Mouse (Mus musculus) forebrain, embryonic 14.5 days (tissue): ENCODE results near the gene Col11a2. TPM values are rescaled to one million over a fixed set of nuclear protein-coding genes. Genes with fewer than 3 reads are reported as not detected.
"Not testable (repeated sequence)": the region's sequence is repeated elsewhere in the genome, so short reads cannot be mapped to it uniquely, and the experiment has no call there.

Source experiments
- ATAC-seq: fragments of 200-750 bp; cut with Nextera tagmentation; 2 replicates; pipeline ENCODE4 v1.8.0; 2017; ENCODE audit warnings: mild to moderate bottlenecking, moderate library complexity
- DNase-seq: peaks from one replicate; pipeline ENCODE4 v3.0.0-alpha.2; 2015; ENCODE audit warnings: low spot score
- H3K27ac ChIP-seq: fragments of 300-500 bp; sonication (generic); 2 replicates; pipeline ENCODE4 v1.5.1; 2014; ENCODE audit warnings: low read depth, mild to moderate bottlenecking, control low read depth, low read length, moderate library complexity
- H3K27me3 ChIP-seq: fragments of 300-500 bp; sonication (generic); replicated peaks from 2 replicates; pipeline ENCODE4 v1.6.1; 2014; ENCODE audit warnings: low read length, control low read depth, mixed read lengths; ENCODE audit not compliant: control insufficient read depth, insufficient read depth
- H3K36me3 ChIP-seq: fragments of 300-500 bp; sonication (generic); 2 replicates; pipeline ENCODE4 v1.6.1; 2014; ENCODE audit warnings: low read length, control low read depth; ENCODE audit not compliant: control insufficient read depth, insufficient read depth
- H3K4me1 ChIP-seq: fragments of 300-500 bp; sonication (generic); 2 replicates; pipeline ENCODE4 v1.6.1; 2014; ENCODE audit warnings: antibody characterized with exemption, low read length, control low read depth; ENCODE audit not compliant: control insufficient read depth, insufficient read depth
- H3K4me2 ChIP-seq: fragments of 300-500 bp; sonication (generic); 2 replicates; pipeline ENCODE4 v1.6.1; 2014; ENCODE audit warnings: mild to moderate bottlenecking, control low read depth, low read length
- H3K4me3 ChIP-seq: fragments of 300-500 bp; sonication (generic); 2 replicates; pipeline ENCODE4 v1.5.1; 2014; ENCODE audit warnings: low read depth, low read length, control low read depth
- H3K9ac ChIP-seq: fragments of 300-500 bp; sonication (generic); 2 replicates; pipeline ENCODE4 v1.6.1; 2014; ENCODE audit warnings: mild to moderate bottlenecking, low read length, control low read depth, moderate library complexity
- H3K9me3 ChIP-seq: fragments of 300-500 bp; sonication (generic); replicated peaks from 2 replicates; pipeline ENCODE4 v1.6.1; 2016; ENCODE audit warnings: low read length, control low read depth, mixed read lengths; ENCODE audit not compliant: control insufficient read depth
- WGBS: fragments of 180-500 bp; shearing (Covaris S2); extraction: QIAGEN DNeasy Blood & Tissue Kit; methylation state at CpG from one replicate; pipeline ENCODE4 v1.1.7; 2014; 5-methylcytosine and 5-hydroxymethylcytosine counted together
- polyA plus RNA-seq: library from polyadenylated mRNA; unstranded; fragments of >200 nt; fragmentation: Nextera tagmentation; extraction: Ambion mirVana; gene quantifications from 2 replicates; pipeline ENCODE4 v1.2.1, GENCODE M21; 2014

Gene Col11a2
- polyA plus RNA-seq, 1 experiment from 2014 or later, result 0.95 TPM

- 47% methylated on average over 2 of the region's 2 CpGs for WGBS
- H3K27ac ChIP-seq, H3K36me3 ChIP-seq, H3K4me2 ChIP-seq, H3K4me3 ChIP-seq, DNase-seq, H3K9me3 ChIP-seq, H3K4me1 ChIP-seq, H3K9ac ChIP-seq, ATAC-seq: not testable (repeated sequence)
- H3K27me3 ChIP-seq, result 0 out of 2 replicates have a peak, but pooled peaks cover 11% of the 10 kb centered on the region
Measured at GRCm38 (mm10) chr17:34000796-34001195, 38.4 kb upstream of the Col11a2 start.

DNA sequence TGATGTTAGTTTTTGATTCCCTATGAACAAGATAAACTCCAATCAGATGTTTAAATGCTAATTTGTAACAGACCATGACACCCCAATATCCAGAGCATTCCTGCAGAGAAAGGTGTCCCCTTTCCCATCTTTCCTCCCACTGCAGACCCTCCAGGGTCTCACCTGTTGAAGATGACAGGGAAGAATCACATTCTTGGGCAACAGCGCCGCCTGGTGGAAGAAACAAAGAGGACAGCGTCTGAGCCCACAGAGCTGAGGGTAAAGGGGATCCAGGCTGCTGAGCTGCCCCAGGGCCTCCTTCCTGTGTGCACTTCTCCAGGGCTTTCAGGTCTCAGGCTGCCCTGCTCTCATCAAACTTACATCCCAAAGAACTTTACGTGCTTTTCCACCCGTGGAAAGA is 35.8 kb upstream of the Col11a2 start:
- H3K9me3 ChIP-seq, result no peaks in the 10 kb centered on the region
- 7% methylated on average over 5 of the region's 5 CpGs for WGBS

GRCm38 (mm10) chr17:34006570-34006969 is 32.7 kb upstream of the Col11a2 start:
- Histone ChIP-seq H3K9me3 (no peaks in the 10 kb centered on the region), H3K4me3 (no peak overlapping the region), H3K4me1 (no peaks in the 10 kb centered on the region), H3K9ac (no peak overlapping the region), H3K27me3 (no peaks in the 10 kb centered on the region), H3K27ac (no peak overlapping the region), H3K36me3 (no peaks in the 10 kb centered on the region), H3K4me2 (no peak overlapping the region)
- no peak for ATAC-seq
- WGBS, result 66% methylated on average over 2 of the region's 2 CpGs
- no peak for DNase-seq

More for the DNA sequence above, 35.8 kb upstream of the Col11a2 start:
- Histone ChIP-seq H3K36me3 (no peaks in the 10 kb centered on the region), H3K27ac (no peak overlapping the region), H3K4me1 (peaks cover 6% of the 10 kb centered on the region; the same call in 1 of the 2 replicates), H3K9ac (no peak overlapping the region), H3K4me3 (no peak overlapping the region), H3K27me3 (0 out of 2 replicates have a peak, but pooled peaks cover 11% of the 10 kb centered on the region), H3K4me2 (no peak overlapping the region)
- DNase-seq (peak; percentile 52), ATAC-seq (no peak)

DNA sequence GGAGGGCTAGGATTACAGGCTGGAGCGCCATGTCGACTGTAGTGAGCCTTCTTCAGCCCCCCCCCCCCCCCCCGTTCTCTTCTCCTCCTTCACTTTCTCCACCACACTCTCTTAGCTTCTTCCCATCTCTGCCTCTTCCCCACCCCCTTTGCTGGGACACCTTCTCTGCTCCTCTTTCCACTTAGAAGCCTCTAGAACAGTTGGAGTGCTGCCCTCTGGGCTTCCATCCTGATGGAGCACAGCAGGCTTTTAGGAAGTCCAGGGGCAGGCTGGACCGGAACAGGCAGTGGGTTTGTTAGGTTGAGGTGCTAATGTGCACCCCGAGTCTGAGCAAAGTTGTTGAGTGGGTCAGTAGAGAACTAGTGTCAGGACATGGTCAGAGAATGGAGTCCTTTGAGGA is 29.1 kb upstream of the Col11a2 start:
- DNase-seq, result no peak
- Histone ChIP-seq H3K9ac (no peak overlapping the region), H3K4me1 (no peaks in the 10 kb centered on the region), H3K27me3 (no peaks in the 10 kb centered on the region), H3K4me2 (no peak overlapping the region), H3K4me3 (no peak overlapping the region), H3K36me3 (no peaks in the 10 kb centered on the region), H3K9me3 (no peaks in the 10 kb centered on the region; the same call in 1 of the 2 replicates), H3K27ac (no peak overlapping the region)
- WGBS, result 81% methylated on average over 5 of the region's 5 CpGs
- ATAC-seq, result no peak

GRCm38 (mm10) chr17:34013436-34013835 is 25.8 kb upstream of the Col11a2 start:
- ATAC-seq (no peak), DNase-seq (no peak)
- H3K4me2 ChIP-seq, result no peak overlapping the region
- H3K27me3 ChIP-seq, result no peaks in the 10 kb centered on the region
- no peak overlapping the region for H3K4me3 ChIP-seq
- no peaks in the 10 kb centered on the region for H3K36me3 ChIP-seq
- WGBS, result over 99% methylated on average over 8 of the region's 8 CpGs
- no peak overlapping the region for H3K9ac ChIP-seq
- no peaks in the 10 kb centered on the region for H3K4me1 ChIP-seq
- peaks cover 2% of the 10 kb centered on the region; the same call in 1 of the 2 replicates for H3K9me3 ChIP-seq
- no peak overlapping the region for H3K27ac ChIP-seq

- Histone ChIP-seq H3K4me3 (no peak overlapping the region), H3K27ac (no peak overlapping the region), H3K36me3 (peaks cover 26% of the 10 kb centered on the region), H3K9ac (no peak overlapping the region), H3K9me3 (no peaks in the 10 kb centered on the region), H3K4me2 (no peak overlapping the region), H3K4me1 (peaks cover 14% of the 10 kb centered on the region), H3K27me3 (no peaks in the 10 kb centered on the region)
- DNase-seq (no peak), ATAC-seq (no peak)
- WGBS, result 95% methylated on average over 23 of the region's 23 CpGs
Measured at GRCm38 (mm10) chr17:34021539-34022413, 17.5 kb upstream of the Col11a2 start.

- ATAC-seq, result no peak
- no peak overlapping the region for H3K4me3 ChIP-seq
- no peak overlapping the region for H3K4me2 ChIP-seq
- peaks cover 18% of the 10 kb centered on the region for H3K4me1 ChIP-seq
- H3K27ac ChIP-seq, result no peak overlapping the region
- WGBS, result 97% methylated on average over 14 of the region's 14 CpGs
- no peaks in the 10 kb centered on the region for H3K27me3 ChIP-seq
- H3K9ac ChIP-seq, result no peak overlapping the region
- H3K36me3 ChIP-seq, result peaks cover 26% of the 10 kb centered on the region
- H3K9me3 ChIP-seq, result no peaks in the 10 kb centered on the region
- no peak for DNase-seq
Measured at GRCm38 (mm10) chr17:34022414-34022783, 16.8 kb upstream of the Col11a2 start.

- Histone ChIP-seq H3K36me3 (peaks cover 26% of the 10 kb centered on the region), H3K9ac (no peak overlapping the region), H3K4me1 (peaks cover 18% of the 10 kb centered on the region), H3K27ac (no peak overlapping the region), H3K9me3 (no peaks in the 10 kb centered on the region), H3K4me2 (no peak overlapping the region), H3K27me3 (no peaks in the 10 kb centered on the region), H3K4me3 (no peak overlapping the region)
- DNase-seq (no peak), ATAC-seq (no peak)
- WGBS, result 97% methylated on average over 20 of the region's 20 CpGs
Measured at GRCm38 (mm10) chr17:34022987-34023386, 16.2 kb upstream of the Col11a2 start.

DNA sequence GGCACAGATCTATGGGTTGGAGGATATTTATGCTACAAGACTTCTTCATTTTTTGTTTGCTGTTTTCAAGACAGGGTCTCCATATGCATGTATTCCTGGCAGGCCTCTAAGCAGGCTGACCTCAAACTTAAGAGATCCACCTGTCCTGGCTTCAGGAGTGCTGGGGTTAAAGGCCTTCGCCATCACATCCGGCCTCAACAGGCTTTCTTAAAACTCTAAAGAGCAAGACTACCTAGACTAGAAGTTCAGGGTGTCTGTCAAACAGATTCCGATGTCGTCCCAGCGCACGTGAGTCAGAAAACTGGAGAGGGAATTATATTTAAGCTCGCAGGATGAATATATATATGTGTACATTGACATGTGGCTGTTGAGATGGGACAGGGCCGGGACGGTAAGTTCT is 15.6 kb upstream of the Col11a2 start:
- ATAC-seq, result no peak
- peak overlapping the region; percentile 98 for H3K27ac ChIP-seq
- H3K4me3 ChIP-seq, result peak overlapping the region; percentile 76
- peak overlapping the region; percentile 97 for H3K9ac ChIP-seq
- H3K4me2 ChIP-seq, result peak overlapping the region; percentile 95
- 65% methylated on average over 9 of the region's 9 CpGs for WGBS
- DNase-seq, result no peak
- H3K36me3 ChIP-seq, result peaks cover 32% of the 10 kb centered on the region
- no peaks in the 10 kb centered on the region for H3K27me3 ChIP-seq
- H3K4me1 ChIP-seq, result peaks cover 25% of the 10 kb centered on the region
- H3K9me3 ChIP-seq, result no peaks in the 10 kb centered on the region
